Mouse (Mus musculus) megakaryocyte progenitor cell, adult 5-6 weeks (primary cell): ENCODE data around the gene Tnip1. TPM values are rescaled to one million over a fixed set of nuclear protein-coding genes. Genes with fewer than 3 reads are reported as not detected.
A peak's percentile ranks its signal among the peaks of the same experiment; 100 is the strongest.
"Not testable (repeated sequence)": the region's sequence is repeated elsewhere in the genome, so short reads cannot be mapped to it uniquely, and the experiment has no call there.

ENCODE experiments used
- ATAC-seq: replicated peaks from 2 replicates; pipeline ENCODE4 v1.8.0; 2016; ENCODE audit warnings: mild to moderate bottlenecking, moderate TSS enrichment, inconsistent platforms; ENCODE audit not compliant: poor library complexity
- total RNA-seq, 2 experiments: library from RNA; stranded (forward) in 1 of 2; stranded (reverse) in 1 of 2; fragments of 157-497, 149-512 nt in 1 of 2; fragments of 200-1000 nt in 1 of 2; gene quantifications; 2 replicates each; pipeline versions ENCODE4 v1.2.3 to v1.2.4; 2015 to 2017

Tnip1 gene
- total RNA-seq, 2 experiments from 2014 or later, result 27.6 to 33.8 TPM

GRCm38 (mm10) chr11:54972789-54973188, 10.1 kb upstream of the Tnip1 start:
- ATAC-seq, result no peak

DNA sequence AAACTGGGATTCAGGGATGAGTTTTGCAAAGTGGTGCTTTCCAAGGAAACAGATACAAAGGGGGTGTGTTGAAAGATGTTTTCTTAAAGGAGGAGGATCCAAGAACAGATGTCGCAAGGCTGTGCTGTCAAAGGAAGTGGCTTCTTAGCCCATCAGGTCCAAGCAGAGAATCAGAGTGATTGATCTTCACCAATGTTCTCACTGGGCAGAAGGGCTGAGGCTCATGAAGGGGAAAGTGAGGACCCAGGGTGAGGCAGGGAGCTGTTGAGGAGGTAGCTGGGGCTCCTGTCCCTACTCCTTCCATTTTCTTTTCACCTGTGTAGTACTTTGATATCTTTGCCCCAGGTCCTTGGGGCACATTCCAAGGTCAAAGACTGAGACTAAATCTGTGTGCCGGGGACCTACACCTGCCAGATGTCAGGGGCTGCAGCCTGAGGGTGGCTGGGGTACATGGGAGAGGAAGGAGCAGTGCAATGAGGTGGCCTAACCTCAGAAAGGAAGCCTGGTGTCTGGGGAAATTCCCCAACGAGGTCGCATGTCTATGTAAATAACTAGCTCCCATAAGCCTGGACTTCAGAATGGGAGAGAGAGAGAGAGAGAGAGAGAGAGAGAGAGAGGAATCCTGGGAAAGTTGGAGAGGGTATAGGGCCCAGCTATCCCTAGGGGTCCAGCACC, 9.5 kb upstream of the Tnip1 start:
- ATAC-seq, result peak; percentile 32; the same call in 1 of the 2 replicates

GRCm38 (mm10) chr11:54971365-54972048, 8.8 kb upstream of the Tnip1 start:
- ATAC-seq, result no peak

GRCm38 (mm10) chr11:54965234-54965633, 2.5 kb upstream of the Tnip1 start:
- peak; percentile 49; the same call in 1 of the 2 replicates for ATAC-seq

DNA sequence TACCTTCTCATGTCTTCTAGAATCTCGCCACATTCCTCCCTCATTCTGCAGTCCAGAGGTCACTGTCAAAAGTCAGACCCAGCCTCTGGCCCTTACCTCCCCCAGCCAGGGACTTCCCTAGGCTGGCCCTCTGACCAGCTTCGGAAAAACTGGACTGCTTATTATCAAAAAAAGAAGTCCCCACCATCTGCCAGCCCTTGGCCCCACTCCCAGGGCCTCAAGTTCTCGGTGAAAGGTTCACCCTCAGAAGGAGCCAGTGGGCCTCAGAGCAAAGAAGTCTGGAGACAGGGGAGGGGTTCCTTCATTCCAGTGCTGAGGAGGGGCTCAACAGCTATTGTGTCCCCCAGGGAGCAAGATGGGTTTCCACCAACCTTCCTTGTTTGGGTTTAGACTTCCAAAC, 796 bp downstream of the Tnip1 start:
- no peak for ATAC-seq

DNA sequence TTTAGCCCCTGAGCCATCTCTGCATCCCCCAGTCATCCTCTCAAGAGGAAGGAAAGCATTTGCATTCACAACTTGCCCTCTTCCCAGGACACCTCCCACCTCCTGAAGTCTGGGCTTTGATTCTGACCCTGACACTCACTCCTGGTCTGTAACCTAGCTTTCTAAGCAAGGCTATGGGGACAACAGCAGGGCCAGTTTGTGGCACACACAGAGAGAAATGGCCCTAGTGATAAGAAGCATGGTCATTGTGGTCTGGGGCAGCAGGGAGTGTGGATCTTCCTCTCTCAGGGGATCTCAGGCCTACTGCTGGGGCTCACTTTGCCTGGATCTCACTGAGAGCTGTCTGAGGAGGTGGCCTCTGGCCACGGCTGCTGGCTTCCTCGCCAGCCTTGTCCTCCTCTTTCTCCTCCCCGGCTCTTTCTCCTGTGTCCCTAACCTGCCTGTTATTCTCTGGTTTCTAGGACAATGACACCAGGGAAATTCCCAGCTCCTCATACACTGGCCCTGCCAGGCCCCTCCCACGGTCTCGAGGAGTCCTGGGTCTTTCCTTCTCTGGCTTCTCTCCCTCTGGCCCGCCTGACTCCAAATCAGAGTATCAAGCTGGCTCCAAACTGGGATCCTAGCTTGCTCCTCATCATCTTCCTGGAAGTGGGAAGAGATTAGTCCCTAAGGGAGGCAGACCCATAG, 1.4 kb downstream of the Tnip1 start:
- ATAC-seq, result no peak

DNA sequence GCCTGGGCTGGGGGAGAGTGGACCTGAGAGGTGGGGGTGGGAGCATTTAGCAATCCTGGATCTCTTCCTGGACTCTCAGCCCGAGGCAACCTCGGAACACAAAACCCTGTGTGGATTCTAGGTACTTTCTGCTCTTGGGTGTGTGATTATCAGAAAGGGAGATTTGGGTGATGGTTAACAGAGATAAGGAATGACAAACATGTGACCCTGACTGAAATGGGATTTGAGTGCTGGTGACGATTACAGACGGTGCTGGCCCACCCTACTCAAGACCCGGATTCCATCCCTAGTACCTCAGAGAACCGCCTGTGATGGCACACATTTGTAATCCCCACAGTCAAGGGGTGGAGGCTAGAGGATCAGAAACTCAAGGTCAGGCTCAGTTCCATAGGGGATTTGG, 2.5 kb downstream of the Tnip1 start:
- no peak for ATAC-seq

- peak; percentile 23; the same call in 1 of the 2 replicates for ATAC-seq
Measured at GRCm38 (mm10) chr11:54958571-54959073, 4.1 kb downstream of the Tnip1 start.

DNA sequence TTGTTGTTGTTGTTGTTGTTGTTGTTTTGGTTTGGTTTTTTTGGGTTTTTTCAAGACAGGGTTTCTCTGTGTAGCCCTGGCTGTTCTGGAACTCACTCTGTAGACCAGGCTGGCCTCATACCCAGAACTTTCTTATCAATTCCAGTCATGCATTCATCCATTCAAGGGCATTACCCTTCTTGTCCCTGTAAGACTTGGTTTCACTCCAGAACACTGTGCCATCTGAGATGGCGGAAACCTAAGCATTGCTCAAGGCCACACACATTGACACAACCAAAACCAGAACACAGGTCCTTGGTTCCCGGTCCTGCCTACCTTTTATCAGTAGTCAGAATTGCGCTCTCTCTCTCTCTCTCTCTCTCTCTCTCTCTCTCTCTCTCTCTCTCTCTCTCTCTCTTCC, 5.0 kb downstream of the Tnip1 start:
- ATAC-seq, result not testable (repeated sequence)

DNA sequence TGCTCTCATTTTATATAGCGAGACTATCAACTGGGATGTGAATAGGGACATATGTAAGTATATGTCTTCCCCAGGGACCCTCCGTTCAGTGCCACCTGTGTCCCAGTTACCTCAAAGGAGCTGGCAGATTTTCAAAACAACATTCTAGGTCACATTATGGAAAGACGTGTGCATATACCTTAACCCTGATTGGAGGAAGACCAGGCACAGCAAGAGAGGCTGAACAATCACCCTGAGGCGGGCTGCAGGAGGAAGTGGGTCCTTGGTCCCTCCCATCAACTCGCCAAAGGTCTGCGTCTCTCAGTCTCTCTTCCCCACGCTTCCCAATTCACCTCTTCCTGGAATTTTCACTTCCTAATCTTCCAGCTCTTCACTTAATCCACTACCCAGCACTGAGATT, 5.8 kb downstream of the Tnip1 start:
- ATAC-seq, result peak; percentile 33; the same call in 1 of the 2 replicates

DNA sequence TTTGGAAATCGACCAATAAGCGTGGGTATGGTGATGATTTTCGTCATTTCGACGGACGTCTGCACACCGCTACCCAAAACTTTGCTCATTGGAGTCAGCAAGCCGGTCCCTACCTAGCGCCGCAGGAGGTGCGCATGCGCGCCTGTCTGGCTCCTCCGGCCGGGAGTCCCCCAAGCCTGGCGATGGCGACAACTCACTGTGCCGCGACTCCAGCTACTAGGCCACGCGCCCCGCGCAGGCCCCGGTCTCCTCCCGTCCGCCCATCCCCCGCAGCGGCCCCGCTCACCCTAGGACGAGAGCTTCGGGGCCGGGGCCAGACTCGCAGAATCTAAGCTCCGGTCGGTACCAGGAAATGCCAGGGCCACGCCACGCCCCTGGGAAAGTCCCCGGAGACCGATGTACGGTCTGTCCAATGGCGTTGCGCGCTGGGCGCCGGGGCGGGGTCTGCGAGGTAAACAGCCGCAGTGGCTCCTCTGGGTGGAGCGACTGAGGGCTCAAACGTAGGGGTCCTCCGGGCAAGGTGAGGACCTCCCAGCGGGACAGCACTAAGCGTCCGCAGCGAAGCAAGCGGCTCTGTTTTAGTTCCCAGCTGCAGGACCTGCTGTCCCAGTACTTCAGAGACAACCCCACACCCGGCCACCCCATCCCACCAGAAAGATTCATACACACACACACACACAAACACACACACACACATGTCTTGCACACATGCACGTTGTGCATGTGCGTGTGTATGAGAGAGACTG, 6.8 kb downstream of the Tnip1 start:
- ATAC-seq, result peak; percentile 90

- ATAC-seq, result not testable (repeated sequence)
Measured at GRCm38 (mm10) chr11:54955400-54955734, 7.3 kb downstream of the Tnip1 start.

- no peak for ATAC-seq
Measured at GRCm38 (mm10) chr11:54954716-54955115, 8.0 kb downstream of the Tnip1 start.

- no peak for ATAC-seq
Measured at GRCm38 (mm10) chr11:54953993-54954446, 8.7 kb downstream of the Tnip1 start.

DNA sequence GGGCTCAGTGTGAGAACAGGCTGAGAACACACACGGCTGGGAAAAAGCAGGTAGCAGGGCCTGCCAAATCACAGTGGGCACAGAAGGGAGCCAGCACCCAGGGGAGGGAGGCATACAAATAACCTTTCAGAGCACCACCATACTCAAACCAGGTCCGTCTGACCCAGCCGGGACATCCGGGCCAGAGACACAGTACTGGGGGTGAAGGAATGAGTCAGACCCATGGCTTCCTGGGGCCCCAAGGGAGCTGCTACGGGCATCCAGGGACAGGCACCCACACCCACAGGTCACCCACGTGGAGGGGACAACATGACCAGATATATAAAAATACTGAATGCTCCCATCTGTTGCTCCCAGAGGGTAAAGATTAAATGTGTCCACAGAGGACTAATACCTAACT, 10.1 kb downstream of the Tnip1 start:
- ATAC-seq, result no peak

- ATAC-seq, result no peak
Measured at GRCm38 (mm10) chr11:54950684-54951083, 12.0 kb downstream of the Tnip1 start.

GRCm38 (mm10) chr11:54949717-54950116, 13.0 kb downstream of the Tnip1 start:
- no peak for ATAC-seq

DNA sequence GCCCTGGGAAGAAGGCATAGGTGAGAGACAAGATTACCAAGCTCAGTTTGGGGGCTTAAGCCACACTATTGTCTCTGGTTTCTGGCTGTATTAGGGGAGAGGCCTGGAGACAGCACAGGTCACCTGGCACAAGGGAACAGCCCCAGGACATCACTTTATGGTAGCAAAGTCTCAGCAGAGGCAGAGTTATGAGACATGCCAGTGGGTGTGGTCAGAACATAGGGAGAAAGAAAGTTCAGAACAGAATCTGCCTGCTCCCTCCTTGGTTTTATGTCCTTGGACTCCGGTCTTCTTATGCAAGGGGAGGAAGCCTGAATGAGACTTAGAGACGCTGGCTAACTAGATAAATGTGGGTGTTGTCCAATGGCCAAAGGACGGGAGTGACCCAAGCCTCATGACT, 18.0 kb downstream of the Tnip1 start:
- ATAC-seq, result no peak

DNA sequence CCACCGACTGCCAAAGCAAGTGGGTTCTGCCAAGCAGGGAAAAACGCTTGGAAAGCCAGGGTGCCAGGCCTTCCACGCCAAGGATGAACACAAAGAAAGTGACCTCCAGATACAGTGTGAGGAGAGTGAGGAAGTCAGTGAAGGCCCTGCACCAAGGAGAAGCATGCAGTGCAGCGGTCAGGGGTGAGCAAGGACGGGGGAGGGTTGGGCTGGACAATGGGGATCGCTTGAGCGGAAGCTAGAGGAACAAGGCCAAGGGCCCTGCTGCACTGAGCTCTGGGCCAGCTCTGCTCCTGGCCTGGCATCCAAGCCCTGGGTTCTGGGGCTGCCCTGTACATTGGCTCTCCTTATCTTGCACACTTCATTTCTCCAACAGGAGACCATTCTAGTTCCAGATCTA, 22.7 kb downstream of the Tnip1 start:
- no peak for ATAC-seq

GRCm38 (mm10) chr11:54939501-54939900, 23.2 kb downstream of the Tnip1 start:
- ATAC-seq, result no peak

DNA sequence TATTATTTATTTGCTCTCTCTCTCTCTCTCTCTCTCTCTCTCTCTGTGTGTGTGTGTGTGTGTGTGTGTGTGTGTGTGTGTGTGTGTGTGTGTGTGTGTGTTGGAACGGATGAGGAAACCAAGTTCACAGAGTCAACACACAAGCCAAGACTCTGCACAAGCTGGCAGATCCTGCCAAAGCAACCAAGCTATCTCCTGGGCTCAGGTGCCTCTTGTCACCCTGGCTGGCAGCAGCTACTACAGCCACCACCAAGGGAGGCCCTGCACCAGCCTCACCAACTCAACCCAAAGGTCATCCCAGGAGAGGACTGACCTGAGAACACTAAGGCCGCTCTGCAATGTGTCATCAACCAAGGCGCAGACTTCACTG, 26.0 kb downstream of the Tnip1 start:
- ATAC-seq, result peak; percentile 16; the same call in 1 of the 2 replicates
